Mouse (Mus musculus): ENCODE data around the gene Aspscr1.

Aspscr1 gene

GRCm38 (mm10) chr11:120672687-120673593 is at the start of gene Aspscr1:
TSS of gene Aspscr1 (plus strand) at chr11:120672973.
- DNase-seq (ENCODE audit: low spot score in 2 of 2) = peak; percentile 92 to 93

GRCm38 (mm10) chr11:120623961-120624679 is 48.7 kb upstream of the Aspscr1 start:
- peak in 1 of 2 experiments; percentile 66 for DNase-seq (ENCODE audit: low spot score in 2 of 2)

- DNase-seq (ENCODE audit: low spot score in 2 of 2) = peak; percentile 75 to 82
Observed at GRCm38 (mm10) chr11:120624680-120625111, 48.1 kb upstream of the Aspscr1 start.

- DNase-seq (ENCODE audit: low spot score in 2 of 2) = no peak
Observed at GRCm38 (mm10) chr11:120625152-120625775, 47.5 kb upstream of the Aspscr1 start, which contains the start of gene Sirt7. TSS of gene Sirt7 (minus strand) at chr11:120625240.

GRCm38 (mm10) chr11:120626785-120627467 is 45.8 kb upstream of the Aspscr1 start:
- DNase-seq (ENCODE audit: low spot score in 2 of 2) = no peak

GRCm38 (mm10) chr11:120627468-120628300 is 45.1 kb upstream of the Aspscr1 start:
- DNase-seq (ENCODE audit: low spot score in 2 of 2) = no peak

GRCm38 (mm10) chr11:120628601-120629340 is 44.0 kb upstream of the Aspscr1 start:
- no peak for DNase-seq (ENCODE audit: low spot score in 2 of 2)

GRCm38 (mm10) chr11:120629341-120629730 is 43.4 kb upstream of the Aspscr1 start:
- peak in 1 of 2 experiments; percentile 19 for DNase-seq (ENCODE audit: low spot score in 2 of 2)

- DNase-seq (ENCODE audit: low spot score in 2 of 2) = peak in 1 of 2 experiments; percentile 11
Observed at GRCm38 (mm10) chr11:120629911-120630310, 42.9 kb upstream of the Aspscr1 start.

- DNase-seq (ENCODE audit: low spot score in 2 of 2) = peak in 1 of 2 experiments; percentile 29
Observed at GRCm38 (mm10) chr11:120630401-120630871, 42.3 kb upstream of the Aspscr1 start.

GRCm38 (mm10) chr11:120630881-120631725 is 41.7 kb upstream of the Aspscr1 start:
- DNase-seq (ENCODE audit: low spot score in 2 of 2) = no peak

- no peak for DNase-seq (ENCODE audit: low spot score in 2 of 2)
Observed at GRCm38 (mm10) chr11:120631726-120632448, 40.9 kb upstream of the Aspscr1 start.

- DNase-seq (ENCODE audit: low spot score in 2 of 2) = peak in 1 of 2 experiments; percentile 71
Observed at GRCm38 (mm10) chr11:120632559-120633519, 39.9 kb upstream of the Aspscr1 start.

GRCm38 (mm10) chr11:120633520-120634343 is 39.0 kb upstream of the Aspscr1 start, which contains the start of gene Mafg:
TSS of gene Mafg (minus strand) at chr11:120633600.
- peak; percentile 92 to 93 for DNase-seq (ENCODE audit: low spot score in 2 of 2)

GRCm38 (mm10) chr11:120634810-120635209 is 38.0 kb upstream of the Aspscr1 start:
- DNase-seq (ENCODE audit: low spot score in 2 of 2) = no peak

- DNase-seq (ENCODE audit: low spot score in 2 of 2) = no peak
Observed at GRCm38 (mm10) chr11:120641255-120641654, 31.5 kb upstream of the Aspscr1 start.

All from frontal cortex, postnatal 10 days (tissue).